Mouse (Mus musculus): Measurements from ENCODE around the gene Cbarp. TPM values are rescaled to one million over a fixed set of nuclear protein-coding genes. Genes with fewer than 3 reads are reported as not detected.

Cbarp gene
- polyA plus RNA-seq, 1 experiment from 2014 or later: 0.65 TPM

GRCm38 (mm10) chr10:80116927-80117691 is 23.5 kb downstream of the Cbarp start:
- ATAC-seq (ENCODE audit: low read depth): no peak
- peak overlapping the region; percentile 98 for H3K9ac ChIP-seq (ENCODE audit: low read depth, low read length)
- H3K4me1 ChIP-seq (ENCODE audit: control insufficient read depth, low read depth, low read length): peaks cover 65% of the 10 kb centered on the region
- H3K4me3 ChIP-seq (ENCODE audit: low read depth, low read length): peak overlapping the region; percentile 98
- WGBS (ENCODE audit: insufficient replicate concordance): 0% methylated on average over 30 of the region's 30 CpGs
- no peaks in the 10 kb centered on the region for H3K9me3 ChIP-seq (replicated peaks; ENCODE audit: control insufficient read depth, low read length)
- no peaks in the 10 kb centered on the region for H3K27me3 ChIP-seq (ENCODE audit: control insufficient read depth, insufficient read depth, low read depth, low read length)
- peak overlapping the region; percentile 96 for H3K27ac ChIP-seq (ENCODE audit: low read length)
- H3K36me3 ChIP-seq (ENCODE audit: control insufficient read depth, insufficient read depth): peaks cover 33% of the 10 kb centered on the region
- H3K4me2 ChIP-seq (ENCODE audit: low read depth, low read length): peak overlapping the region; percentile 80

- Histone ChIP-seq H3K27ac (ENCODE audit: low read length) (peak overlapping the region; percentile 96), H3K27me3 (ENCODE audit: control insufficient read depth, insufficient read depth, low read depth, low read length) (no peaks in the 10 kb centered on the region), H3K4me3 (ENCODE audit: low read depth, low read length) (peak overlapping the region; percentile 98), H3K9ac (ENCODE audit: low read depth, low read length) (peak overlapping the region; percentile 98), H3K9me3 (replicated peaks; ENCODE audit: control insufficient read depth, low read length) (no peaks in the 10 kb centered on the region), H3K4me2 (ENCODE audit: low read depth, low read length) (peak overlapping the region; percentile 80), H3K4me1 (ENCODE audit: control insufficient read depth, low read depth, low read length) (peaks cover 59% of the 10 kb centered on the region), H3K36me3 (ENCODE audit: control insufficient read depth, insufficient read depth) (peaks cover 27% of the 10 kb centered on the region)
- ATAC-seq (ENCODE audit: low read depth): no peak
- under 1% methylated on average over 27 of the region's 27 CpGs for WGBS (ENCODE audit: insufficient replicate concordance)
Observed at GRCm38 (mm10) chr10:80116563-80116926, 24.1 kb downstream of the Cbarp start.

- H3K4me2 ChIP-seq (ENCODE audit: low read depth, low read length): peak overlapping the region; percentile 80
- peaks cover 56% of the 10 kb centered on the region for H3K4me1 ChIP-seq (ENCODE audit: control insufficient read depth, low read depth, low read length)
- WGBS (ENCODE audit: insufficient replicate concordance): under 1% methylated on average over 63 of the region's 63 CpGs
- H3K4me3 ChIP-seq (ENCODE audit: low read depth, low read length): peak overlapping the region; percentile 98
- H3K9ac ChIP-seq (ENCODE audit: low read depth, low read length): peak overlapping the region; percentile 98
- no peaks in the 10 kb centered on the region for H3K27me3 ChIP-seq (ENCODE audit: control insufficient read depth, insufficient read depth, low read depth, low read length)
- H3K9me3 ChIP-seq (replicated peaks; ENCODE audit: control insufficient read depth, low read length): no peaks in the 10 kb centered on the region
- ATAC-seq (ENCODE audit: low read depth): no peak
- peak overlapping the region; percentile 96 for H3K27ac ChIP-seq (ENCODE audit: low read length)
- H3K36me3 ChIP-seq (ENCODE audit: control insufficient read depth, insufficient read depth): peaks cover 24% of the 10 kb centered on the region
Observed at GRCm38 (mm10) chr10:80115944-80116335, 24.7 kb downstream of the Cbarp start.

GRCm38 (mm10) chr10:80115290-80115943 is 25.2 kb downstream of the Cbarp start, which contains the start of gene Stk11:
Gene Stk11 (plus strand): TSS chr10:80115803.
- under 1% methylated on average over 70 of the region's 70 CpGs for WGBS (ENCODE audit: insufficient replicate concordance)
- H3K4me3 ChIP-seq (ENCODE audit: low read depth, low read length): peak within 1 kb of the TSS; percentile 98
- H3K9ac ChIP-seq (ENCODE audit: low read depth, low read length): peak within 1 kb of the TSS; percentile 98
- no peaks in the 10 kb centered on the region for H3K27me3 ChIP-seq (ENCODE audit: control insufficient read depth, insufficient read depth, low read depth, low read length)
- H3K27ac ChIP-seq (ENCODE audit: low read length): peak within 1 kb of the TSS; percentile 96
- peak within 1 kb of the TSS; percentile 87 for H3K4me2 ChIP-seq (ENCODE audit: low read depth, low read length)
- ATAC-seq (ENCODE audit: low read depth): peak; percentile 94
- peaks cover 51% of the 10 kb centered on the region for H3K4me1 ChIP-seq (ENCODE audit: control insufficient read depth, low read depth, low read length)
- H3K9me3 ChIP-seq (replicated peaks; ENCODE audit: control insufficient read depth, low read length): no peaks in the 10 kb centered on the region
- H3K36me3 ChIP-seq (ENCODE audit: control insufficient read depth, insufficient read depth): peaks cover 18% of the 10 kb centered on the region

GRCm38 (mm10) chr10:80114341-80115284 is 26.0 kb downstream of the Cbarp start:
- no peaks in the 10 kb centered on the region for H3K27me3 ChIP-seq (ENCODE audit: control insufficient read depth, insufficient read depth, low read depth, low read length)

GRCm38 (mm10) chr10:80107678-80108077 is 33.0 kb downstream of the Cbarp start:
- WGBS (ENCODE audit: insufficient replicate concordance): 69% methylated on average over 6 of the region's 6 CpGs
- Histone ChIP-seq H3K27ac (ENCODE audit: low read length) (no peak overlapping the region), H3K4me2 (ENCODE audit: low read depth, low read length) (no peak overlapping the region), H3K9me3 (replicated peaks; ENCODE audit: control insufficient read depth, low read length) (no peaks in the 10 kb centered on the region), H3K27me3 (ENCODE audit: control insufficient read depth, insufficient read depth, low read depth, low read length) (no peaks in the 10 kb centered on the region), H3K4me1 (ENCODE audit: control insufficient read depth, low read depth, low read length) (peaks cover 17% of the 10 kb centered on the region), H3K36me3 (ENCODE audit: control insufficient read depth, insufficient read depth) (no peaks in the 10 kb centered on the region), H3K9ac (ENCODE audit: low read depth, low read length) (no peak overlapping the region), H3K4me3 (ENCODE audit: low read depth, low read length) (no peak overlapping the region)
- no peak for ATAC-seq (ENCODE audit: low read depth)

More at GRCm38 (mm10) chr10:80114341-80115284, 26.0 kb downstream of the Cbarp start:
- H3K4me1 ChIP-seq (ENCODE audit: control insufficient read depth, low read depth, low read length): peaks cover 43% of the 10 kb centered on the region
- H3K9ac ChIP-seq (ENCODE audit: low read depth, low read length): peak overlapping the region; percentile 80
- H3K4me2 ChIP-seq (ENCODE audit: low read depth, low read length): peak overlapping the region; percentile 87
- H3K36me3 ChIP-seq (ENCODE audit: control insufficient read depth, insufficient read depth): peaks cover 13% of the 10 kb centered on the region; the same call in 1 of the 2 replicates
- WGBS (ENCODE audit: insufficient replicate concordance): 1% methylated on average over 27 of the region's 27 CpGs
- peak overlapping the region; percentile 96 for H3K27ac ChIP-seq (ENCODE audit: low read length)
- H3K9me3 ChIP-seq (replicated peaks; ENCODE audit: control insufficient read depth, low read length): no peaks in the 10 kb centered on the region
- H3K4me3 ChIP-seq (ENCODE audit: low read depth, low read length): peak overlapping the region; percentile 69
- peak; percentile 52 for ATAC-seq (ENCODE audit: low read depth)

- H3K36me3 ChIP-seq (ENCODE audit: control insufficient read depth, insufficient read depth): no peaks in the 10 kb centered on the region
- H3K27ac ChIP-seq (ENCODE audit: low read length): no peak overlapping the region
- H3K4me3 ChIP-seq (ENCODE audit: low read depth, low read length): no peak overlapping the region
- H3K9ac ChIP-seq (ENCODE audit: low read depth, low read length): no peak overlapping the region
- no peak overlapping the region for H3K4me2 ChIP-seq (ENCODE audit: low read depth, low read length)
- 55% methylated on average over 5 of the region's 5 CpGs for WGBS (ENCODE audit: insufficient replicate concordance)
- no peaks in the 10 kb centered on the region for H3K27me3 ChIP-seq (ENCODE audit: control insufficient read depth, insufficient read depth, low read depth, low read length)
- H3K9me3 ChIP-seq (replicated peaks; ENCODE audit: control insufficient read depth, low read length): no peaks in the 10 kb centered on the region
- ATAC-seq (ENCODE audit: low read depth): no peak
- H3K4me1 ChIP-seq (ENCODE audit: control insufficient read depth, low read depth, low read length): peaks cover 29% of the 10 kb centered on the region
Observed at GRCm38 (mm10) chr10:80105926-80106325, 34.7 kb downstream of the Cbarp start.

- 44% methylated on average over 5 of the region's 5 CpGs for WGBS (ENCODE audit: insufficient replicate concordance)
- Histone ChIP-seq H3K36me3 (ENCODE audit: control insufficient read depth, insufficient read depth) (no peaks in the 10 kb centered on the region), H3K4me2 (ENCODE audit: low read depth, low read length) (peak within 1 kb of the TSS; percentile 15; the same call in 1 of the 2 replicates), H3K4me3 (ENCODE audit: low read depth, low read length) (peak within 1 kb of the TSS; percentile 29), H3K4me1 (ENCODE audit: control insufficient read depth, low read depth, low read length) (peaks cover 33% of the 10 kb centered on the region), H3K9ac (ENCODE audit: low read depth, low read length) (peak within 1 kb of the TSS; percentile 21; the same call in 1 of the 2 replicates), H3K27ac (ENCODE audit: low read length) (no peak within 1 kb of the TSS), H3K27me3 (ENCODE audit: control insufficient read depth, insufficient read depth, low read depth, low read length) (no peaks in the 10 kb centered on the region), H3K9me3 (replicated peaks; ENCODE audit: control insufficient read depth, low read length) (no peaks in the 10 kb centered on the region)
- ATAC-seq (ENCODE audit: low read depth): no peak
Observed at GRCm38 (mm10) chr10:80105460-80105859, 35.2 kb downstream of the Cbarp start, which contains the start of gene Sbno2. Gene Sbno2 (minus strand): TSS chr10:80105571.

Data from liver, embryonic 16.5 days (tissue).